Mouse (Mus musculus): ENCODE results near the gene Mgst2.

GRCm38 (mm10) chr3:51623956-51624355, 36.2 kb upstream of the Mgst2 start:
- no peak for TF ChIP-seq CTCF (IDR thresholded peaks at IDR 0.05; ENCODE audit: control insufficient read depth, insufficient read depth, low read length)
- no peak for TF ChIP-seq POLR2A (IDR thresholded peaks at IDR 0.05; ENCODE audit: borderline replicate concordance, control insufficient read depth, low read depth, low read length)

Measured in bone marrow, adult 2 months (tissue).